Mouse (Mus musculus) C2C12 (cell line): ENCODE measurements around the gene Sdk1.

ENCODE experiments used
- CTCF ChIP-seq: IDR thresholded peaks from one replicate; pipeline ENCODE4 v1.5.1; 2011; ENCODE audit not compliant: control insufficient read depth, insufficient read depth, insufficient read length
- FOSL1 ChIP-seq: IDR thresholded peaks from one replicate; pipeline ENCODE4 v1.8.0; 2011; ENCODE audit warnings: mild to moderate bottlenecking, low read length; ENCODE audit not compliant: poor library complexity, insufficient read depth, severe bottlenecking
- MAX ChIP-seq: IDR thresholded peaks from one replicate; pipeline ENCODE4 v1.6.1; 2011; ENCODE audit warnings: mild to moderate bottlenecking, control low read depth
- MYOD1 ChIP-seq: IDR thresholded peaks from one replicate; pipeline ENCODE4 v1.6.1; 2011; ENCODE audit warnings: low read depth; ENCODE audit not compliant: control insufficient read depth, insufficient read length

DNA sequence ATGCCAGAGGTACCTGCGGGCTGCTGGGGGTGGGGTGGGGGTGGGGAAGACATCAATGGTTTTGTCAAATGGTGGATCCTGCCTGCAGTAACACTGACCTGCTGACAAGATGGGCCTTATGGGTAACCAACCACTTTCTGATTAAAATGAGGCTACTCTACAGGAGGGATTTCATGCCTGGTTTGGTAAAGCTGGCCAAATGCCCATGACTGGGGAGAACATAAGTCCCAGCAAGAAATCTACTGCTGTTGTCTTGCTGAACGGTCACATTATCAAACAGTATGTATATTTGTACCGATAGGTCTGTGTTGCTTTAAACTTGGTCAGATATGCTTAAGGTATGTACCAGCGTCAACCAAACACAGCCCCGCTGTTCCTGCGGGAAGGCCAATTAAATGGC lies 594.3 kb downstream of the Sdk1 start:
- TF ChIP-seq MAX, result no peak
- TF ChIP-seq CTCF, result no peak
- TF ChIP-seq FOSL1, result no peak
- TF ChIP-seq MYOD1, result no peak
